Mouse (Mus musculus): ENCODE data around the gene Fen1. TPM values are rescaled to one million over a fixed set of nuclear protein-coding genes. Genes with fewer than 3 reads are reported as not detected.

Fen1 gene
- polyA plus RNA-seq, 1 experiment from 2014 or later = 18.7 TPM

- Histone ChIP-seq H3K27ac (ENCODE audit: low read length) (no peak overlapping the region), H3K4me1 (ENCODE audit: insufficient read depth, low read depth, low read length) (peaks cover 5% of the 10 kb centered on the region; the same call in 1 of the 2 replicates), H3K9ac (replicated peaks; ENCODE audit: low read depth) (no peak overlapping the region), H3K4me3 (ENCODE audit: low read depth, low read length) (peak overlapping the region; percentile 85), H3K4me2 (replicated peaks; ENCODE audit: low read depth, low read length) (peak overlapping the region; percentile 91), H3K27me3 (replicated peaks; ENCODE audit: insufficient read depth, low read length) (no peaks in the 10 kb centered on the region), H3K36me3 (ENCODE audit: insufficient read depth, low read length) (peaks cover 7% of the 10 kb centered on the region; the same call in 1 of the 2 replicates), H3K9me3 (ENCODE audit: low read length) (no peaks in the 10 kb centered on the region)
- DNase-seq (ENCODE audit: low spot score) (no peak), ATAC-seq (no peak)
- no peak for TF ChIP-seq CTCF (IDR thresholded peaks at IDR 0.05)
- no peak for TF ChIP-seq EP300 (IDR thresholded peaks at IDR 0.05)
- 25% methylated on average over 7 of the region's 7 CpGs for WGBS
These were observed 21.8 kb downstream of the Fen1 start for GRCm38 (mm10) chr19:10182142-10182541.

GRCm38 (mm10) chr19:10181225-10181624, 22.7 kb downstream of the Fen1 start:
- 89% methylated on average over 7 of the region's 7 CpGs for WGBS
- ATAC-seq = no peak
- H3K27me3 ChIP-seq (replicated peaks; ENCODE audit: insufficient read depth, low read length) = no peaks in the 10 kb centered on the region
- no peak for TF ChIP-seq CTCF (IDR thresholded peaks at IDR 0.05)
- no peak for TF ChIP-seq EP300 (IDR thresholded peaks at IDR 0.05)
- no peak overlapping the region for H3K9ac ChIP-seq (replicated peaks; ENCODE audit: low read depth)
- no peak for DNase-seq (ENCODE audit: low spot score)
- H3K36me3 ChIP-seq (ENCODE audit: insufficient read depth, low read length) = no peaks in the 10 kb centered on the region
- no peak overlapping the region for H3K27ac ChIP-seq (ENCODE audit: low read length)
- no peak overlapping the region for H3K4me2 ChIP-seq (replicated peaks; ENCODE audit: low read depth, low read length)
- no peak overlapping the region for H3K4me3 ChIP-seq (ENCODE audit: low read depth, low read length)
- no peaks in the 10 kb centered on the region for H3K9me3 ChIP-seq (ENCODE audit: low read length)
- peaks cover 5% of the 10 kb centered on the region; the same call in 1 of the 2 replicates for H3K4me1 ChIP-seq (ENCODE audit: insufficient read depth, low read depth, low read length)

GRCm38 (mm10) chr19:10176941-10177372, 27.0 kb downstream of the Fen1 start:
- Histone ChIP-seq H3K27ac (ENCODE audit: low read length) (peak overlapping the region; percentile 55; the same call in 1 of the 2 replicates), H3K27me3 (replicated peaks; ENCODE audit: insufficient read depth, low read length) (no peaks in the 10 kb centered on the region), H3K9ac (replicated peaks; ENCODE audit: low read depth) (no peak overlapping the region), H3K4me2 (replicated peaks; ENCODE audit: low read depth, low read length) (no peak overlapping the region), H3K4me1 (ENCODE audit: insufficient read depth, low read depth, low read length) (no peaks in the 10 kb centered on the region), H3K4me3 (ENCODE audit: low read depth, low read length) (no peak overlapping the region), H3K9me3 (ENCODE audit: low read length) (no peaks in the 10 kb centered on the region), H3K36me3 (ENCODE audit: insufficient read depth, low read length) (no peaks in the 10 kb centered on the region)
- WGBS = 32% methylated on average over 7 of the region's 7 CpGs
- ATAC-seq (peak; percentile 83), DNase-seq (ENCODE audit: low spot score) (peak; percentile 83)
- no peak for TF ChIP-seq CTCF (IDR thresholded peaks at IDR 0.05)
- peak; percentile 30; the same call in 1 of the 2 replicates for TF ChIP-seq EP300 (IDR thresholded peaks at IDR 0.05)

- 53% methylated on average over 1 of the region's 1 CpGs for WGBS
These were observed 27.5 kb downstream of the Fen1 start for GRCm38 (mm10) chr19:10176477-10176876.

GRCm38 (mm10) chr19:10174956-10175355, 29.0 kb downstream of the Fen1 start:
- Histone ChIP-seq H3K4me2 (replicated peaks; ENCODE audit: low read depth, low read length) (no peak overlapping the region), H3K27ac (ENCODE audit: low read length) (no peak overlapping the region), H3K4me3 (ENCODE audit: low read depth, low read length) (no peak overlapping the region), H3K4me1 (ENCODE audit: insufficient read depth, low read depth, low read length) (no peaks in the 10 kb centered on the region), H3K36me3 (ENCODE audit: insufficient read depth, low read length) (no peaks in the 10 kb centered on the region), H3K9ac (replicated peaks; ENCODE audit: low read depth) (no peak overlapping the region), H3K27me3 (replicated peaks; ENCODE audit: insufficient read depth, low read length) (no peaks in the 10 kb centered on the region), H3K9me3 (ENCODE audit: low read length) (no peaks in the 10 kb centered on the region)
- no peak for ATAC-seq
- no peak for TF ChIP-seq CTCF (IDR thresholded peaks at IDR 0.05)
- DNase-seq (ENCODE audit: low spot score) = no peak
- WGBS = 81% methylated on average over 4 of the region's 4 CpGs

More at GRCm38 (mm10) chr19:10176477-10176876, 27.5 kb downstream of the Fen1 start:
- no peak for TF ChIP-seq EP300 (IDR thresholded peaks at IDR 0.05)
- TF ChIP-seq CTCF (IDR thresholded peaks at IDR 0.05) = no peak
- ATAC-seq = peak; percentile 39; the same call in 1 of the 2 replicates
- H3K36me3 ChIP-seq (ENCODE audit: insufficient read depth, low read length) = no peaks in the 10 kb centered on the region
- H3K27me3 ChIP-seq (replicated peaks; ENCODE audit: insufficient read depth, low read length) = no peaks in the 10 kb centered on the region
- no peak overlapping the region for H3K27ac ChIP-seq (ENCODE audit: low read length)
- H3K9me3 ChIP-seq (ENCODE audit: low read length) = no peaks in the 10 kb centered on the region
- no peaks in the 10 kb centered on the region for H3K4me1 ChIP-seq (ENCODE audit: insufficient read depth, low read depth, low read length)
- H3K9ac ChIP-seq (replicated peaks; ENCODE audit: low read depth) = no peak overlapping the region
- no peak overlapping the region for H3K4me2 ChIP-seq (replicated peaks; ENCODE audit: low read depth, low read length)
- no peak overlapping the region for H3K4me3 ChIP-seq (ENCODE audit: low read depth, low read length)
- DNase-seq (ENCODE audit: low spot score) = no peak

- H3K4me2 ChIP-seq (replicated peaks; ENCODE audit: low read depth, low read length) = no peak overlapping the region
- DNase-seq (ENCODE audit: low spot score) (no peak), ATAC-seq (no peak)
- H3K36me3 ChIP-seq (ENCODE audit: insufficient read depth, low read length) = no peaks in the 10 kb centered on the region
- no peaks in the 10 kb centered on the region for H3K9me3 ChIP-seq (ENCODE audit: low read length)
- H3K9ac ChIP-seq (replicated peaks; ENCODE audit: low read depth) = no peak overlapping the region
- no peak overlapping the region for H3K27ac ChIP-seq (ENCODE audit: low read length)
- WGBS = 81% methylated on average over 7 of the region's 7 CpGs
- no peaks in the 10 kb centered on the region for H3K27me3 ChIP-seq (replicated peaks; ENCODE audit: insufficient read depth, low read length)
- no peak overlapping the region for H3K4me3 ChIP-seq (ENCODE audit: low read depth, low read length)
- TF ChIP-seq EP300 (IDR thresholded peaks at IDR 0.05) (no peak), CTCF (IDR thresholded peaks at IDR 0.05) (no peak)
- no peaks in the 10 kb centered on the region for H3K4me1 ChIP-seq (ENCODE audit: insufficient read depth, low read depth, low read length)
These were observed 30.0 kb downstream of the Fen1 start for GRCm38 (mm10) chr19:10173844-10174539.
